ENCODE assay signal across 20 mouse cellular contexts in genomic region chr13:91661068-91661795, GRCm38 (mm10).
A peak's percentile ranks its signal among the peaks of the same experiment; 100 is the strongest.
DNase-seq lines count a peak whose midpoint lies in the region; ATAC-seq and TF ChIP-seq lines count a peak whose summit lies in the region.
"Had no signal": no experiment of that assay in that cellular context is flagged by ENCODE, and none has a peak within 500 bp of the region (broad histone marks: within the 10 kb centered on the region; RNA-seq: fewer than 3 reads in every experiment).

No protein-coding gene starts in this region.

- peak; percentile 60 for DNase-seq in kidney, postnatal 0 days (ENCODE audit: low spot score)
- DNase-seq in kidney, adult 9 months, result no peak
- DNase-seq in brain, adult 2 months (ENCODE audit: low read depth, low spot score), result peak; percentile 39
- DNase-seq: adrenal gland, adult 8-10 months; adrenal gland, postnatal 36 days; cerebellum, adult 11 months; cerebellum, adult 8-10 months; cerebellum, postnatal 14 days; embryo, embryonic 11 days; forebrain, postnatal 0 days; gastrocnemius, postnatal 36 days; heart, adult 11 months; heart, postnatal 36 days had no signal

- no peaks in the 10 kb centered on the region for H3K36me3 ChIP-seq in heart, embryonic 15.5 days
- no peaks in the 10 kb centered on the region for H3K36me3 ChIP-seq in heart, embryonic 12.5 days
- no peaks in the 10 kb centered on the region for H3K36me3 ChIP-seq in kidney, postnatal 0 days (ENCODE audit: insufficient read depth, low read length)
- H3K36me3 ChIP-seq: embryonic facial prominence, embryonic 12.5 days; heart, embryonic 10.5 days; hindbrain, embryonic 15.5 days had no signal

- H3K4me2 ChIP-seq in heart, embryonic 15.5 days, result no peak overlapping the region
- no peak overlapping the region for H3K4me2 ChIP-seq in heart, embryonic 12.5 days
- no peak overlapping the region for H3K4me2 ChIP-seq in kidney, postnatal 0 days (ENCODE audit: low read length)
- H3K4me2 ChIP-seq: embryonic facial prominence, embryonic 12.5 days; forebrain, embryonic 13.5 days; hindbrain, embryonic 15.5 days had no signal

- no peak overlapping the region for H3K9ac ChIP-seq in heart, embryonic 15.5 days
- H3K9ac ChIP-seq in heart, embryonic 12.5 days, result no peak overlapping the region
- H3K9ac ChIP-seq in kidney, postnatal 0 days (ENCODE audit: low read depth, low read length), result no peak overlapping the region
- H3K9ac ChIP-seq: embryonic facial prominence, embryonic 12.5 days; forebrain, embryonic 13.5 days; forebrain, postnatal 0 days; hindbrain, embryonic 15.5 days had no signal

- H3K27ac ChIP-seq in heart, embryonic 15.5 days, result peak overlapping the region; percentile 20; the same call in 1 of the 2 replicates
- no peak overlapping the region for H3K27ac ChIP-seq in heart, embryonic 12.5 days (ENCODE audit: poor library complexity, severe bottlenecking)
- H3K27ac ChIP-seq in kidney, postnatal 0 days, result no peak overlapping the region
- H3K27ac ChIP-seq: embryonic facial prominence, embryonic 12.5 days; forebrain, embryonic 13.5 days; heart, embryonic 10.5 days; hindbrain, embryonic 15.5 days had no signal

- no peak for ATAC-seq in heart, embryonic 15.5 days (replicated peaks; ENCODE audit: insufficient number of reproducible peaks, insufficient read depth, low FRiP score, low read depth)
- ATAC-seq in heart, embryonic 12.5 days (ENCODE audit: insufficient number of reproducible peaks, low FRiP score), result no peak
- no peak for ATAC-seq in kidney, postnatal 0 days (replicated peaks; ENCODE audit: low FRiP score, low read depth)
- ATAC-seq in erythroid progenitor cell, adult 5-6 weeks (replicated peaks; ENCODE audit: low FRiP score, poor library complexity, severe bottlenecking), result no peak
- ATAC-seq: forebrain, embryonic 13.5 days; forebrain, postnatal 0 days had no signal

- WGBS in heart, embryonic 15.5 days, result 64% methylated on average over 5 of the region's 5 CpGs
- WGBS in heart, embryonic 12.5 days, result 68% methylated on average over 5 of the region's 5 CpGs
- WGBS in kidney, postnatal 0 days, result 52% methylated on average over 5 of the region's 5 CpGs

- TF ChIP-seq CTCF in kidney, postnatal 0 days (IDR thresholded peaks at IDR 0.05; ENCODE audit: low read depth), result no peak

- H3K9me3 ChIP-seq in heart, embryonic 15.5 days (replicated peaks), result no peaks in the 10 kb centered on the region
- H3K9me3 ChIP-seq in heart, embryonic 12.5 days (replicated peaks), result no peaks in the 10 kb centered on the region
- H3K9me3 ChIP-seq in kidney, postnatal 0 days (replicated peaks; ENCODE audit: low read length), result no peaks in the 10 kb centered on the region
- H3K9me3 ChIP-seq: embryonic facial prominence, embryonic 12.5 days; forebrain, embryonic 13.5 days; heart, embryonic 10.5 days; hindbrain, embryonic 15.5 days had no signal

- no peaks in the 10 kb centered on the region for H3K4me1 ChIP-seq in heart, embryonic 15.5 days (replicated peaks)
- H3K4me1 ChIP-seq in heart, embryonic 12.5 days (replicated peaks), result 0 out of 2 replicates have a peak, but pooled peaks cover 3% of the 10 kb centered on the region
- no peaks in the 10 kb centered on the region for H3K4me1 ChIP-seq in kidney, postnatal 0 days (replicated peaks; ENCODE audit: insufficient read depth, low read length)
- H3K4me1 ChIP-seq: embryonic facial prominence, embryonic 12.5 days; forebrain, embryonic 13.5 days; heart, embryonic 10.5 days; hindbrain, embryonic 15.5 days had no signal

- no peaks in the 10 kb centered on the region for H3K27me3 ChIP-seq in heart, embryonic 15.5 days
- no peaks in the 10 kb centered on the region for H3K27me3 ChIP-seq in heart, embryonic 12.5 days (replicated peaks)
- no peaks in the 10 kb centered on the region for H3K27me3 ChIP-seq in kidney, postnatal 0 days (ENCODE audit: insufficient read depth, low read length)
- H3K27me3 ChIP-seq: embryonic facial prominence, embryonic 12.5 days; forebrain, embryonic 13.5 days; hindbrain, embryonic 15.5 days had no signal

- no peak overlapping the region for H3K4me3 ChIP-seq in heart, embryonic 15.5 days
- no peak overlapping the region for H3K4me3 ChIP-seq in heart, embryonic 12.5 days
- H3K4me3 ChIP-seq in kidney, postnatal 0 days (replicated peaks; ENCODE audit: low read depth, low read length), result no peak overlapping the region
- H3K4me3 ChIP-seq: embryonic facial prominence, embryonic 12.5 days; forebrain, embryonic 13.5 days; heart, embryonic 10.5 days; hindbrain, embryonic 15.5 days had no signal
